Mouse (Mus musculus): ENCODE measurements around the gene Igsf6. TPM values are rescaled to one million over a fixed set of nuclear protein-coding genes. Genes with fewer than 3 reads are reported as not detected.

Igsf6 gene
- total and polyA plus RNA-seq, 3 experiments, result 0.76 to 1.5 (median 0.98) TPM

DNA sequence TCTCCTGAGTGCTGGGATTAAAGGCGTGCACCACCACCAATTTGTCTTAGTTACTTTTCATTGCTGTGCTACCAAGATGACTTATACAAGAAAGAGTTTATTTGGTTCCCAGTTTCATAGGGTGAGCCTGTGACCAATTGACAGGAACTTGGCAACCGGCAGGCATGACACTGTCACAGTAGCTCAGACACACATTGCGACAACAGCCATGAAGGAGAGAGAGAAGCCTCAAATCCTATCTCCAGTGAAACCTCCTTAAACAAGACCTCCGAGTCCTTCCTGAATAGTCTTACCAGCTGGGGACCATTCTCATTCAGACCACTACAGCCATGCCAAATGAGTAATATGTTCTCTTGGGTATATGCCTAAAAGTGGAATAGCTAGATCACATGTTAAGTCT, 21.3 kb downstream of the Igsf6 start:
- 68% methylated on average over 4 of the region's 4 CpGs for WGBS
- H3K4me3 ChIP-seq, result no peak overlapping the region
- H3K9ac ChIP-seq (ENCODE audit: low read depth, low read length), result no peak overlapping the region
- H3K79me2 ChIP-seq (replicated peaks; ENCODE audit: control insufficient read depth, insufficient read depth, low read length), result peaks cover 2% of the 10 kb centered on the region
- intact Hi-C loops (cut with DNase I), result no loop called here
- no peak for TF ChIP-seq POLR2A (IDR thresholded peaks at IDR 0.05; ENCODE audit: insufficient read depth, low read depth, low read length)
- no peak for TF ChIP-seq EP300 (IDR thresholded peaks at IDR 0.05; ENCODE audit: insufficient read depth, low read depth, low read length)
- no peak for TF ChIP-seq CTCF (IDR thresholded peaks at IDR 0.05)
- peaks cover 11% of the 10 kb centered on the region for H3K36me3 ChIP-seq (ENCODE audit: control insufficient read depth, insufficient read depth, low read length)
- no peak for DNase-seq
- no peak overlapping the region for H3K27ac ChIP-seq
- H3K4me1 ChIP-seq (ENCODE audit: control insufficient read depth, insufficient read depth, low read length), result no peaks in the 10 kb centered on the region
- H3K27me3 ChIP-seq (ENCODE audit: control insufficient read depth, insufficient read depth, low read length), result no peaks in the 10 kb centered on the region

DNA sequence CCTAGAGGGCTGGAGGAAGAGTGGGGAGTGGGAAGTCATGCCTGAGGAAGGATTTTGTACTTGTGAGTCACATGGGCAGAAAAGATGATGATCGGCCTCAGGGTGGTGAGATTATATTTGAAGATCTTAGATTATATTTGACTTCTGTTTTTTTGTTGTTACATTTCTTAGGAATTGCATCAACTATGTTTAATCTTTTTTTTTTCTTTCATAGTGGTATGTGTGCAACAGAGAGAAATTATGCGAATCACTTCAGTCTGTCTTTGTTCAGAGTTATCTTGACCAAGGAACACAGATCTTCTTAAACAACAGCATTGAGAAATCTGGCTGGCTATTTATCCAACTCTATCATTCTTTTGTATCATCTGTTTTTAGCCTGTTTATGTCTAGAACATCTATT, 26.7 kb downstream of the Igsf6 start:
- H3K27ac ChIP-seq, result no peak overlapping the region
- 83% methylated on average over 2 of the region's 2 CpGs for WGBS
- H3K27me3 ChIP-seq (ENCODE audit: control insufficient read depth, insufficient read depth, low read length), result no peaks in the 10 kb centered on the region
- no peak overlapping the region for H3K4me3 ChIP-seq
- no peak overlapping the region for H3K9ac ChIP-seq (ENCODE audit: low read depth, low read length)
- H3K4me1 ChIP-seq (ENCODE audit: control insufficient read depth, insufficient read depth, low read length), result peaks cover 9% of the 10 kb centered on the region
- peaks cover 35% of the 10 kb centered on the region for H3K36me3 ChIP-seq (ENCODE audit: control insufficient read depth, insufficient read depth, low read length)
- H3K79me2 ChIP-seq (replicated peaks; ENCODE audit: control insufficient read depth, insufficient read depth, low read length), result peaks cover 4% of the 10 kb centered on the region
- no peak for DNase-seq
- intact Hi-C loops (cut with DNase I), result no loop called here
- TF ChIP-seq CTCF (IDR thresholded peaks at IDR 0.05) (no peak), POLR2A (IDR thresholded peaks at IDR 0.05; ENCODE audit: insufficient read depth, low read depth, low read length) (no peak), EP300 (IDR thresholded peaks at IDR 0.05; ENCODE audit: insufficient read depth, low read depth, low read length) (no peak)

DNA sequence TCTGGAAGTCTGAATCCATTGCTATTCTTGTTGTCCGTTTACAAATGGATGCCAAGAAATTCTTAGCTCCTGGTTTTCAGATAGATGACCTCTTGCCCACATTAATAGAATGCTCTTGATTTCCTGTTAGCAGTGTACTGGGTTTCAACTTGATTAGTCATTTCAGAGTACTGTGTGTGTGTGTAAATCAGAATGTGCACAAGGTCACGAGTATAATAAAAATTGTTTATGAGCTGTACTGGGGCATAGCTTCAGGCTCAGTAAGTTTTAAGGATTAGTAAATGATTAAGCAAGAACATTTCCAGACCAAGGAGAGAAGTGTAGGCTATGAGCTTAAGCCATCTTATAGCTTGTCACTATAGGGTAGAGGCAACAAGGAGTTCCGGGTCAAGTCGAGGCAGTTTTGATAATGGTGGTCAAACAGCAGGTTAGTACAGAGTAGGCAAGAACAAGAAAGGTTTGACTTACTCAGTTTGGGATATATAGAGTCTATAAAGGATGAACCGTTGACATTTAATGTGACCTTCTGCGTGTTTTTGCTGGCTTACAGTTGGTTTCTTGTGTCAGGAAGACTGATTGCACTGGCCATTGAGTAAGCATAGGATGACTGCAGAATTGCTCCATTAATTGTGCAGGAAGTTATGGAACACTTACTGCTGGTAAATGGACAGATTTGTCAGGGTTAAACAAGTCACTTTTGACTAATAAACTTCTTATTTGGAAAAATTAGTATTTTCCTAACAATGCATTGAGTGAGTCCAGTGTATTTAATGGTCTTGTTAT, 28.5 kb downstream of the Igsf6 start:
- Histone ChIP-seq H3K4me1 (ENCODE audit: control insufficient read depth, insufficient read depth, low read length) (peaks cover 13% of the 10 kb centered on the region), H3K36me3 (ENCODE audit: control insufficient read depth, insufficient read depth, low read length) (peaks cover 31% of the 10 kb centered on the region), H3K4me3 (no peak overlapping the region), H3K27me3 (ENCODE audit: control insufficient read depth, insufficient read depth, low read length) (no peaks in the 10 kb centered on the region), H3K9ac (ENCODE audit: low read depth, low read length) (no peak overlapping the region), H3K27ac (peak overlapping the region; percentile 77), H3K79me2 (replicated peaks; ENCODE audit: control insufficient read depth, insufficient read depth, low read length) (peaks cover 8% of the 10 kb centered on the region)
- intact Hi-C loops (cut with DNase I), result no loop called here
- no peak for TF ChIP-seq CTCF (IDR thresholded peaks at IDR 0.05)
- TF ChIP-seq EP300 (IDR thresholded peaks at IDR 0.05; ENCODE audit: insufficient read depth, low read depth, low read length), result no peak
- TF ChIP-seq POLR2A (IDR thresholded peaks at IDR 0.05; ENCODE audit: insufficient read depth, low read depth, low read length), result no peak
- WGBS, result 63% methylated on average over 6 of the region's 6 CpGs
- DNase-seq, result no peak

DNA sequence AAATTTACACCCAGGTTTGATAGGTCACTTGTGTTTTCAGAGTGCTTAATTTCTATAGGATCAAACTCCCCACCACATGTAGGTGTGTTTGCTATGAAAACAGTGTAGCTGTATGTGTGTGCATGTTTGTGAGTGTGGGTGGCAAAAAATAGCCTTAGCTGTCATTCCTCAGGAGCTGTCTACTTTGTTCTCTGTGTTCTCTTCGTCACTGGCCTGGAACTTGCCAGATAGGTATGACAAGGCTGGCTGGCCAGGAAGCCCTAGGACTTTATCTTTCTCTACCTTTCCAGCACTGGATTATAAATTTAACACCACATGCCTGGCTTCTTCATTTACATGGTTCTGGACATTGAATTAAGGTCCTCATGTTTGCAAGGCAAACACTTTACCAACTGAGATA, 30.1 kb downstream of the Igsf6 start:
- Histone ChIP-seq H3K9ac (ENCODE audit: low read depth, low read length) (no peak overlapping the region), H3K79me2 (replicated peaks; ENCODE audit: control insufficient read depth, insufficient read depth, low read length) (peaks cover 11% of the 10 kb centered on the region), H3K36me3 (ENCODE audit: control insufficient read depth, insufficient read depth, low read length) (peaks cover 34% of the 10 kb centered on the region), H3K4me1 (ENCODE audit: control insufficient read depth, insufficient read depth, low read length) (peaks cover 16% of the 10 kb centered on the region), H3K27me3 (ENCODE audit: control insufficient read depth, insufficient read depth, low read length) (no peaks in the 10 kb centered on the region), H3K4me3 (no peak overlapping the region), H3K27ac (peak overlapping the region; percentile 77)
- intact Hi-C loops (cut with DNase I), result no loop called here
- 42% methylated on average over 1 of the region's 1 CpGs for WGBS
- peak in 1 of 2 experiments; percentile 53 for DNase-seq
- TF ChIP-seq CTCF (IDR thresholded peaks at IDR 0.05) (no peak), EP300 (IDR thresholded peaks at IDR 0.05; ENCODE audit: insufficient read depth, low read depth, low read length) (no peak), POLR2A (IDR thresholded peaks at IDR 0.05; ENCODE audit: insufficient read depth, low read depth, low read length) (no peak)

- Histone ChIP-seq H3K4me3 (no peak overlapping the region), H3K4me1 (ENCODE audit: control insufficient read depth, insufficient read depth, low read length) (peaks cover 16% of the 10 kb centered on the region), H3K27ac (peak overlapping the region; percentile 77), H3K79me2 (replicated peaks; ENCODE audit: control insufficient read depth, insufficient read depth, low read length) (peaks cover 11% of the 10 kb centered on the region), H3K27me3 (ENCODE audit: control insufficient read depth, insufficient read depth, low read length) (no peaks in the 10 kb centered on the region), H3K36me3 (ENCODE audit: control insufficient read depth, insufficient read depth, low read length) (peaks cover 32% of the 10 kb centered on the region), H3K9ac (ENCODE audit: low read depth, low read length) (no peak overlapping the region)
- TF ChIP-seq EP300 (IDR thresholded peaks at IDR 0.05; ENCODE audit: insufficient read depth, low read depth, low read length) (no peak), CTCF (IDR thresholded peaks at IDR 0.05) (no peak)
- WGBS, result 88% methylated on average over 1 of the region's 1 CpGs
- DNase-seq, result no peak
- intact Hi-C loops (cut with DNase I), result no loop called here
Observed at GRCm38 (mm10) chr7:121043510-121043909, 30.9 kb downstream of the Igsf6 start.

- H3K79me2 ChIP-seq (replicated peaks; ENCODE audit: control insufficient read depth, insufficient read depth, low read length), result peaks cover 12% of the 10 kb centered on the region
- no peaks in the 10 kb centered on the region for H3K27me3 ChIP-seq (ENCODE audit: control insufficient read depth, insufficient read depth, low read length)
- TF ChIP-seq CTCF (IDR thresholded peaks at IDR 0.05), result no peak
- TF ChIP-seq POLR2A (IDR thresholded peaks at IDR 0.05; ENCODE audit: insufficient read depth, low read depth, low read length), result no peak
- no peak for TF ChIP-seq EP300 (IDR thresholded peaks at IDR 0.05; ENCODE audit: insufficient read depth, low read depth, low read length)
- H3K27ac ChIP-seq, result no peak overlapping the region; the same call in 1 of the 2 replicates
- peaks cover 30% of the 10 kb centered on the region for H3K36me3 ChIP-seq (ENCODE audit: control insufficient read depth, insufficient read depth, low read length)
- H3K4me3 ChIP-seq, result no peak overlapping the region
- 87% methylated on average over 3 of the region's 3 CpGs for WGBS
- no peak overlapping the region for H3K9ac ChIP-seq (ENCODE audit: low read depth, low read length)
- intact Hi-C loops (cut with DNase I), result no loop called here
- peaks cover 16% of the 10 kb centered on the region for H3K4me1 ChIP-seq (ENCODE audit: control insufficient read depth, insufficient read depth, low read length)
- no peak for DNase-seq
Observed at GRCm38 (mm10) chr7:121043004-121043403, 31.4 kb downstream of the Igsf6 start.

Measured in heart, adult 2 months (tissue).